Mouse (Mus musculus): ENCODE measurements around the gene Hsf4.
A peak's percentile ranks its signal among the peaks of the same experiment; 100 is the strongest.

The Hsf4 gene

GRCm38 (mm10) chr8:105259721-105260320, 9.8 kb upstream of the Hsf4 start:
- DNase-seq (ENCODE audit: low spot score) = peak; percentile 73

DNA sequence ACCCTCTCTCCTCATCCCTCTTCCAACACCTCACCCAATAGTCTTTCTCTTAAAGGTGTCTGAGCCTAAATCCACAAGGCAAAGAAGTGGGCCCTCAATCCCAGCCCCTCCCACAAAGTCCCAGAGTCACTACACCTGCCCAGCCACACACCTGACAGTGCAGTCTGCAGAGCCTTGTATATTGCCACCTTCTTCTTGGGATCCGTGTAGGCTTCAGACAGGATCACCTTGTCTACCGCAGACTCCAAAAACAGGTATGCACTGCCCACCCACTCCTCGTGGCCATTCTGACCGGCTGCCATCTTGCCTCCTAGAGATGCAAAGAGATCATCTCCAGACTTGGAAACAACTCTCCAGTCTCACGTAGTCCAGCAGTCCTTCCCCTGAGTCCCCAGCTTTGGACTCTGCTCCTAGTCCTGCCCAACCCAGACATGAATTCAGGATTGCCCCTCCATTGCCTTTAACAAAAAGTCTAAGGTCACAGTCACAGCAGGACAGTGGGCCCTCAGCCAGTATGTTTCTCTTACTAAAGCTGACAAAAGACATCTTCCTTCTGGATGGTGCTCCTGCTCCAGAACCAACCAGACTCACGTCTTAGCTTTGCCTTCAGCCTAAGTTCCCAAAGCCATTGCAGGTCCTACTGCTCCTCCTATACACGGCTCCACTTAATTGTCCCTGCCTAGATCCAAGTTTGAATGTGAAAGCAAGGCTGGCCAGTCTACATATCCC, 9.1 kb upstream of the Hsf4 start:
- no peak for DNase-seq (ENCODE audit: low spot score)

GRCm38 (mm10) chr8:105261326-105261980, 8.1 kb upstream of the Hsf4 start:
- DNase-seq (ENCODE audit: low spot score) = no peak

DNA sequence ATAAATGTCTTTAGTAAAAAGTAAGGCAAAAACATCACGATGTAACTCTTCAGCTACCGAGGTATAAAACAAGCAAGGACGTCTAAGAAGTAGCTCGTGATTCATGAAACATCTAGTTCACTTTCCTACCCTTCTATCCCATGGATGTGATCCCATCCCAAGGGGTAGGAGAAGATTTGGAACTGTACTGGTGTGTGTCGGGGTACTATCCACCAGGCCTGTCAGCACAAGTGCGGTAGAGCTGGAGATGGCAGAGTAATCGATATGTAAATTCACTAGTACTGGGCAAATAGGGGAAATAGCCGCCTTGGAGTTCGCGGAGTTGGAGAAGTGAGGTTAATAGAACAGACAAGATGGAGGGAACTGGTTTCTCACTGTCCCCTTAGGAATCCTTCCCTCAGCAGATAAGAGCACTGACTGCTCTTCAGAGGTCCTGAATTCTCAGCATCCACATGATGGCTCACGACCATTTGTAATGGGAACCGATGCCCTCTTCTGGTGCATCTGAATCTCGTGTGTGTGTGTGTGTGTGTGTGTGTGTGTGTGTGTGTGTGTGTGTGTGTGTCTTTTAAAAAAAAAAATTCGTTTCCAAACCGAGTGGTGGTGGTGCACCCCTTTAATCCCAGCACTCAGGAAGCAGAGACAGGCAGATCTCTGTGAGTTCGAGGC, 6.2 kb upstream of the Hsf4 start:
- no peak for DNase-seq (ENCODE audit: low spot score)

DNA sequence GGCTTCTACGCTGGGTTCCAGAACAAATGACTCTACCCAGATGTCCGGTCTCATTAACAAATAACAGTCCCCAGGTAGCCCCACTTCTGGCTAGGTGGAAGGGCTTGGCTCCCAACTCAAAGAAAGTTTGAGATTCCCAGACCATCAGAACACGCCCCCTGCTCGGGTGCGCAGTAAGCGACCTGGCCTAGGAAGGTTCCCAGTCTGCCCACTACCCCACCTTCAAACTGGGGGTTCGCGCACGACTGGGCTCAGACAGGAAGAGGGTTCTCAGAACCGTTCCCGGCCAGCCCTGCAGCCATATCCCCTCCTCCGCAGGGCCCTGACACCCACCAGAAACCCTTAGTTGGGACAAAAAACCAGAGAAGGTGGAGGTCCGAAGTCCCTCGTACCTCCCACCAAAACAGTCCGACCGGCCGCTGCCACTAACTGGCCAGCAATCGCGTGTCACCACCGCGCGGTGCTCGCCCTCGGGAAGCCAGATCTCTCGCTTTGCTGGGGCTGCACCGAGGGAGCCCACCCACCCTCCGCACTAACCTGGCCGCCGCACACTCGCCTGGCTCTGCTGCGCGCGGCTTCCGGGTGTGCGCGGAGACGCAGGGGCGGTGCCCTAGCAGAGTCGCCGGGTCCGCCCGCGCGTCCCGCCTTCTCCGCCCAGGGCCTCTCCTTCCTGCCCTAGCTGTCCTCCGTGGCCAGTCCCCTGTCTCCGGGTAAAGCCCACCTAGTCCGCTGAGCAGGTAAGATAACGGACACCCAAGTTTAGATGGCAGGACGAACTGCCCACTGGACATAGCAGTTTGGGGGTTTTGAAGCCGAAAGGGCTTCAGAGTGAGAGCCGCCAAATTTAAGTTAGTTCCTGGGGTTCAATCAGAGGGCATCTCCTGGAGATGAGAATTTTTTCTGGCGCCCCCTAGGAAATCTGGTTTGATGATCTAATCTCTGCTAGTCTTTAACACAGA, 5.3 kb upstream of the Hsf4 start, which contains the start of the genes Tradd and Fbxl8:
Gene Tradd (minus strand): TSS at position 586 of the 959 bp plus-strand sequence.
Gene Fbxl8 (plus strand): TSS at position 625 of the 959 bp plus-strand sequence.
- peak; percentile 62 for DNase-seq (ENCODE audit: low spot score)

GRCm38 (mm10) chr8:105265128-105265527, 4.5 kb upstream of the Hsf4 start:
- no peak for DNase-seq (ENCODE audit: low spot score)

DNA sequence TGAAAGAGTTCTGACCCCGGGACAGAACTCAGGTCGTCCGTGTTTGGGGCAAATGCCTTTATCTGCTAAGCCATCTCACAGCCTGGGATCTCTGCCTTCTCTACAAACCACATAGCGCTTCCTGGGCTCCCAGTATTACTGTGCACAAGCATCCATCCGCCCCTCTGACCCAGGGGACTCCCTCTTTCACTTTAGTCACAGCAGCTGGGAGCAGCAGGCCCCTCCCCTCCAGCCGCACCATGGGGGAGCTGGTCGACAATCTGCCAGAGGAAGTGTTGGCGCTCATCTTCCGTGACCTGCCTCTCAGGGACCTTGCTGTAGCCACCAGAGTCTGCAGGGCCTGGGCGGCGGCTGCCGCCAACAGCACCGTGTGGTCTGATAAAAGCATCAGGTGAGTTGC, 2.8 kb upstream of the Hsf4 start:
- no peak for DNase-seq (ENCODE audit: low spot score)

GRCm38 (mm10) chr8:105268342-105269074, 1.1 kb upstream of the Hsf4 start:
- no peak for DNase-seq (ENCODE audit: low spot score)

- DNase-seq (ENCODE audit: low spot score) = no peak
Measured at GRCm38 (mm10) chr8:105269075-105269458, 534 bp upstream of the Hsf4 start.

- no peak for DNase-seq (ENCODE audit: low spot score)
Measured at GRCm38 (mm10) chr8:105270101-105270915, 707 bp downstream of the Hsf4 start.

GRCm38 (mm10) chr8:105270916-105271186, 1.2 kb downstream of the Hsf4 start:
- no peak for DNase-seq (ENCODE audit: low spot score)

- no peak for DNase-seq (ENCODE audit: low spot score)
Measured at GRCm38 (mm10) chr8:105275387-105275786, 5.8 kb downstream of the Hsf4 start.

DNA sequence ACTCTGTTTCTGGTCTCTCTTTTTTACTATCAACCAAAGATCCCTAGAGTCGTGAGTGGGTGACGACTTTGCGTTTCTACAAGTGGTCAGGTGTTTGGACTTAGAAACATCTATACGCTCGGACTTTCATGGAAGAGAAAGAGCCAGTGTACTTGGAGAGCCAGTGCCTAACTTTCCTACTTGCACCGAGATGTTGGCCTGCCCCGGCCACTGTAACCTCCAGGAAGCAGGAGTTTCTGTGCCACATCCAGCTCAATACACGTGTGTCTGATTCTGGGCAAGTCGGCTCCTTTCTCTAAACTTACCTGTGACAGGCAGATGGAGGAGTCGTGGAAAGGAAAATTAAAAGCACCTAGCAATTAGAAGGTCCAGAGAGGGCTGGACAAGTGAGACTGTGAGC, 6.2 kb downstream of the Hsf4 start, which contains the start of gene Nol3:
Gene Nol3 (plus strand): TSS at position 301 of the 400 bp plus-strand sequence.
- no peak for DNase-seq (ENCODE audit: low spot score)

GRCm38 (mm10) chr8:105276292-105277120, 6.9 kb downstream of the Hsf4 start:
- DNase-seq (ENCODE audit: low spot score) = no peak

- peak; percentile 69 for DNase-seq (ENCODE audit: low spot score)
Measured at GRCm38 (mm10) chr8:105278911-105279334, 9.3 kb downstream of the Hsf4 start.

GRCm38 (mm10) chr8:105280567-105280966, 11.0 kb downstream of the Hsf4 start:
- DNase-seq (ENCODE audit: low spot score) = no peak

DNA sequence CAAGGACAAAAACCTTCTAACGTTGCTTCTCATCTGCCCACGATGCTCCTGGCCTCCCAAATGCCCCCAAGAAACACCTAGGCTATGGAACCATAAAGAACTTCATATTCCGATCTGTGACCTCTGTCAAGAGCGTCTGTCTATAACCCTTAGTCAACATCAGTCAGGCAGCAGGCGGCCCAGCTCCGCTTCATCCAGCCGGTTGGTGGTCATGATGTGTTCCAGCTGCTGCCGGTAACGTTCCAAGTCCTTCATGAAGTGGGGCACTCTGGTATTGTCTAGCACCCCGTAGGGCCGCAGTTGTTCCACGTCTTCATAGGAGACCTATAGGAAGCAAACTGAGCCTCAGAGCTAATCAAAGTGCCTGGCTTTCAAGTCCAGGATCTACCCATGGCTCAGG, 12.2 kb downstream of the Hsf4 start:
- no peak for DNase-seq (ENCODE audit: low spot score)

DNA sequence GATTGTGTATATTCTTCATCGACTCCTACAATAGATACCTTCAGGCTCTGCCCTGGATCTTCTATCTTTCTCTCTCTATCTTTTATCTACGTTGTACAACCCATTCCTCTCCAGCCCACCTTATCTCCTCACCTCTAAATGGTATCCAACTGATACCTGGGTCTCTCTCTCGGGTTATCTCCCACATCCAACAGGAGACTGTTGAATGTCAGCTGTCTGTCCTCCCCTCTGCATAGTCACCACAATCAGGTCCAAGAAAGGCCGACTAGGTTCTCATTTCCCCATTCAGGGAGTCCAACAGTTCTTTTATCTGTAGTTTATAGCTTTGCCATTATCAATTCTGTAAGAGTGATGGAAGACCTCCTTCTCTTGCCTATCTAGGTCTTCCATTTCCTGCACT, 12.6 kb downstream of the Hsf4 start:
- no peak for DNase-seq (ENCODE audit: low spot score)

- DNase-seq (ENCODE audit: low spot score) = no peak
Measured at GRCm38 (mm10) chr8:105283074-105283473, 13.5 kb downstream of the Hsf4 start.
